Mouse (Mus musculus) forelimb bud, embryonic 11.5 days (tissue): ENCODE data around the gene Bbs7.

ENCODE experiments used
- DNase-seq: peaks from one replicate; pipeline ENCODE4 v3.0.0-alpha.2; 2012; ENCODE audit warnings: low read depth, low spot score

Bbs7 gene

GRCm38 (mm10) chr3:36551851-36552384 is 61.4 kb downstream of the Bbs7 start:
- no peak for DNase-seq

GRCm38 (mm10) chr3:36551343-36551742 is 61.9 kb downstream of the Bbs7 start:
- DNase-seq, result peak; percentile 32

DNA sequence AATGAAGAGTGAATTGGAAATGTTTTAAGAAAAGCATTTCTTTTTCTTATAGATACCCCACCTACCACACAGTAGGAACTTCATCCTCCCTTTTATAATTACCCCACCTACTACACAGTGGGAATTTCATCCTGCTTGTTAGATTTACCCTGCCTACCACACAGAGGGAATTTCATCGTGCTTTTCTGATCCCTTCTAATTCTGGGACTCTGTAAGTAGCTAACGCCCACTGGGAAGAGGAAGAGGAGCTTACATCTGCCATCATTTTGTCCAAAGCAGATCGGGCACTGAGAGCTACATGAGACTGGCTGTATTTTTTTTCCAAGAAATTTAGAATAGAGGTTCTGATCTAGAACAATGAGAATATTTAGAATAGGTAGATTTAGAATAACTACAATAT is 68.3 kb downstream of the Bbs7 start:
- DNase-seq, result no peak

GRCm38 (mm10) chr3:36541399-36541798 is 71.9 kb downstream of the Bbs7 start:
- no peak for DNase-seq

- no peak for DNase-seq
These were observed 72.5 kb downstream of the Bbs7 start for GRCm38 (mm10) chr3:36540756-36541155.

DNA sequence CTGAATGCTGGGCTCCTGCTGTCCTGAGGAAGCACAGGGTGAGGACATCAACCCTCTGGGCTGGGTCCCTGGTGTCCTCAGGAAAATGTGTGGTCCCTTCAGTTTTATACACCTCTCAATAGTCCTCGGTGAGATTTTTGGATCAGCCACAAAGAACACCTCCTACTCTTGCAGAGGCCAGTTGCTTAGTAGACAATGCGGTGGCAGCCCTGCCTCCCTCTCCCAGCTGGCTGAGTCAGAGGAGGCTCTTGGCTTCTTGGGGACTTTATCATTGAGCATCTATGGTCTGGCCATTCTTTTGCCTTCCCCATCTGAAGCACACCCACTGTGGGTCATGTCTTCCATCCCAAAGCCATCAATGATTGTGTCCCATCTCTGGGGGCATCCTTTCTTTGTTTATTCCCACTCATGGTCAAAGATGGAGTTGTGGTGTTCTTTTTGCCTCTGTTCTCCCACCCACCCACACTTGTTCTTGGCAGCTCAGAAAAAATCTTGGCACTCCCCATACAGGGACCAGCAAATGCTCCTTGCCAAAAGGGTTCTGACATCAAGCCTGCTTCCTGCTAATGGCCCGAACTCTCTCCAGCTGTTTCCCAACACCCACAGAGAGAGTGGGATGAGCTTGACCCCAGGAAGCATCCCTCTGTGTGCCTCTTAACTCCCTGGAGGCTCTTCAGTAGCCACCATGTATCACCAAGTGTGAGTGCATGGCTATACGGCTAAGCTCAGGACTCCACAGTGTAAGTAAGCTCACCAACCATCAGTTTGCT is 75.4 kb downstream of the Bbs7 start:
- DNase-seq, result no peak

- DNase-seq, result no peak
These were observed 77.2 kb downstream of the Bbs7 start for GRCm38 (mm10) chr3:36536041-36536440.

GRCm38 (mm10) chr3:36533201-36533672 is 80.0 kb downstream of the Bbs7 start:
- DNase-seq, result no peak

DNA sequence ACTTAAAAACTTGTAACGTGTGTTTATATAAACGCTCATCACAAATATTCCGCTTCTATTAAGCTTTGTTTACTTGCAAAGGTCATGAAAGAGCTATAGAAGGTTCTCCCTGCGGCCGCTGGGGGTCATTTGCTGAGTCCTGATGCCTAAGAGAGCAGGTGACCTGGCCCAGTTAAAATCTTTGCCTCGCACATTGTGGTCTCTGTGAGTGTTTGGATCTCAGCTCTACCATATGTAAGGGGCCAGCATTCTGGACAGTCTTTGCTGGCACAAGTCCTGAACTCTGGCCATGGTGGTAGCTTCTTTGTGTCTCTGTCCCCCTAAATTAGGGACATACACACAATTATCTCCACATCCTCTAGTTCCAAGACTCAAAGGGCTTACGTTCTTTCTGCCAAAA is 80.5 kb downstream of the Bbs7 start:
- DNase-seq, result peak; percentile 16

DNA sequence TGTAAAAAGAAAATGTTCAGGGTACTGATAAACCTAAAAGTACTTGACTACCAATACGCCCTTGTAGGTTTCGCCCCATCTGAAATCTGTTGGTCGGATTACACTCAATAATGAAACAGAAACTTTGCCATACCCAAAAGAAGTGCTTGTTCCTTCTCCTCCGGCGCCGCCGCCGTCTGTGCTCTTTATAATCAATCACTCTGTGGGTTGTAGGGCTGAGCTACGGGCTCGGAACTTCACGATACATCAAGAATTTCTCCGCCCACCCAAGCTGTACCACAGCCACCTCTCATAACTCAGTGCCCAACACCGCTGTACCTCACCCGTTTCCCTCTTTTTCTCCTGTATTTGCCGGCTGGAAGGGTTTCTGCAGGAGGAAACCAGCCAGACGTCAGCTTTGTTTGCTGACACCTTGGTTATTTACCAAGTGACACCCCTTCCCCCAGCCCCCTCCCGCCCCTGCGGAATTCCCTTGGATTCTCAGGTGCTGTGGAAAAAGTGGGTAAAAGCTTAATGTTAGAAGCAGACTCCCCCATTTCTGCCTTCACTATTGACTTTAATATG is 81.2 kb downstream of the Bbs7 start:
- DNase-seq, result peak; percentile 42

GRCm38 (mm10) chr3:36531242-36531641 is 82.0 kb downstream of the Bbs7 start:
- no peak for DNase-seq

GRCm38 (mm10) chr3:36530781-36531180 is 82.5 kb downstream of the Bbs7 start:
- no peak for DNase-seq

GRCm38 (mm10) chr3:36530345-36530744 is 82.9 kb downstream of the Bbs7 start:
- no peak for DNase-seq

GRCm38 (mm10) chr3:36524466-36524865 is 88.8 kb downstream of the Bbs7 start:
- no peak for DNase-seq
